In the genomic region with DNA sequence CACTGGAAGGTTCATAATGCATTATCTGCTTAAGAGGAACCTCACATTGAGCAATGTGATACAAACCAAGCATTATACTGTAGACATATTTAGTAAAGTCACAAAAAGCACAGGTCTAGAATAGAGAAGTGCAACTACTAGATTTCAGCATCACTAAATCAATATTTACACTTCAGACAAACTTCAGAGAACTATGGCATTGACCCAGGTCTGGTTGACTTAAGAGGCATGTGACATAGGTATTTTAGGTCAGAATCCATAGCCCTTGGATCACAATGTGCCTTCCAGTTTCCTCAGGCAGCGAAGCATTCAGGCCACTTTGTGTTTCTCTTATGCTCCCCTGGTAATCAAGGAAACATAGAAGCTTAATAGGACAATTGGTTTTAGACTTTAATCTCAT, we compare ENCODE assay signal across 27 mouse cellular contexts. TPM values are rescaled to one million over a fixed set of nuclear protein-coding genes. Genes with fewer than 3 reads are reported as not detected.
DNase-seq lines count a peak whose midpoint lies in the region; ATAC-seq and TF ChIP-seq lines count a peak whose summit lies in the region.
"Had no signal": no experiment of that assay in that cellular context is flagged by ENCODE, and none has a peak within 500 bp of the region (broad histone marks: within the 10 kb centered on the region; RNA-seq: fewer than 3 reads in every experiment).

No protein-coding gene starts in this region.

- H3K4me2 ChIP-seq in liver, embryonic 15.5 days = no peak overlapping the region
- no peak overlapping the region for H3K4me2 ChIP-seq in liver, postnatal 0 days (ENCODE audit: low read depth, low read length)
- H3K4me2 ChIP-seq in hindbrain, embryonic 14.5 days (replicated peaks) = no peak overlapping the region
- H3K4me2 ChIP-seq: embryonic facial prominence, embryonic 13.5 days; embryonic facial prominence, embryonic 15.5 days; forebrain, embryonic 12.5 days had no signal

- DNase-seq in liver = no peak
- peak; percentile 9 for DNase-seq in A20 (ENCODE audit: low read depth, low spot score)
- DNase-seq in liver, postnatal 0 days = no peak
- DNase-seq in hindbrain, embryonic 14.5 days (ENCODE audit: low spot score) = no peak
- DNase-seq: adrenal gland, adult 2 months; adrenal gland, postnatal 10 days; adrenal gland, postnatal 25 days; B cell, adult 2 months; cerebellum, adult 11 months; cerebellum, adult 18-20 months; cerebellum, adult 8-10 months; cerebellum, adult 9-11 months; cerebellum, postnatal 14 days; cerebellum, postnatal 36 days; embryo, embryonic 11 days had no signal

- H3K36me3 ChIP-seq in liver, embryonic 15.5 days (replicated peaks) = no peaks in the 10 kb centered on the region
- H3K36me3 ChIP-seq in liver, postnatal 0 days (replicated peaks; ENCODE audit: insufficient read depth, low read length) = no peaks in the 10 kb centered on the region
- H3K36me3 ChIP-seq in hindbrain, embryonic 14.5 days (replicated peaks; ENCODE audit: control insufficient read depth, insufficient read depth) = no peaks in the 10 kb centered on the region
- H3K36me3 ChIP-seq: embryonic facial prominence, embryonic 13.5 days; embryonic facial prominence, embryonic 15.5 days; forebrain, embryonic 10.5 days; forebrain, embryonic 12.5 days; G1E had no signal

- H3K4me1 ChIP-seq in liver, embryonic 15.5 days (replicated peaks) = no peaks in the 10 kb centered on the region
- no peaks in the 10 kb centered on the region for H3K4me1 ChIP-seq in liver, postnatal 0 days (ENCODE audit: insufficient read depth)
- H3K4me1 ChIP-seq in hindbrain, embryonic 14.5 days (replicated peaks; ENCODE audit: control insufficient read depth, insufficient read depth, low read length) = no peaks in the 10 kb centered on the region
- H3K4me1 ChIP-seq: embryonic facial prominence, embryonic 13.5 days; embryonic facial prominence, embryonic 15.5 days; forebrain, embryonic 10.5 days; forebrain, embryonic 12.5 days had no signal

- 0 out of 2 replicates have a peak, but pooled peaks have one; percentile 15 for TF ChIP-seq EP300 in liver, postnatal 0 days (IDR thresholded peaks at IDR 0.05; ENCODE audit: low read depth)

- no peak overlapping the region for H3K9ac ChIP-seq in liver, embryonic 15.5 days
- H3K9ac ChIP-seq in liver, postnatal 0 days (replicated peaks) = no peak overlapping the region
- H3K9ac ChIP-seq in hindbrain, embryonic 14.5 days = no peak overlapping the region
- H3K9ac ChIP-seq: embryonic facial prominence, embryonic 13.5 days; embryonic facial prominence, embryonic 15.5 days; forebrain, embryonic 12.5 days had no signal

- H3K4me3 ChIP-seq in liver, embryonic 15.5 days (replicated peaks) = no peak overlapping the region
- no peak overlapping the region for H3K4me3 ChIP-seq in liver, postnatal 0 days (ENCODE audit: low read depth, low read length)
- H3K4me3 ChIP-seq in hindbrain, embryonic 14.5 days (replicated peaks; ENCODE audit: low read length) = no peak overlapping the region
- H3K4me3 ChIP-seq: embryonic facial prominence, embryonic 13.5 days; embryonic facial prominence, embryonic 15.5 days; erythroblast, embryonic 14.5 days; forebrain, embryonic 10.5 days; forebrain, embryonic 12.5 days had no signal

- no peaks in the 10 kb centered on the region for H3K9me3 ChIP-seq in liver, embryonic 15.5 days (replicated peaks)
- H3K9me3 ChIP-seq in liver, postnatal 0 days (ENCODE audit: low read length) = no peaks in the 10 kb centered on the region
- H3K9me3 ChIP-seq in hindbrain, embryonic 14.5 days (ENCODE audit: control insufficient read depth, low read length) = no peaks in the 10 kb centered on the region
- H3K9me3 ChIP-seq: embryonic facial prominence, embryonic 13.5 days; embryonic facial prominence, embryonic 15.5 days; forebrain, embryonic 10.5 days; forebrain, embryonic 12.5 days; G1E had no signal

- peak; percentile 57 for ATAC-seq in liver, embryonic 15.5 days (ENCODE audit: insufficient read depth)
- peak; percentile 96 for ATAC-seq in liver, postnatal 0 days
- no peak for ATAC-seq in hindbrain, embryonic 14.5 days (ENCODE audit: low FRiP score)
- ATAC-seq: CD4-positive, CD25-positive, alpha-beta regulatory T cell, adult 4 months; forebrain, embryonic 14.5 days; forebrain, embryonic 16.5 days; Patski had no signal

- H3K27ac ChIP-seq in liver, embryonic 15.5 days (replicated peaks) = no peak overlapping the region
- peak overlapping the region; percentile 3; the same call in 1 of the 2 replicates for H3K27ac ChIP-seq in liver, postnatal 0 days (ENCODE audit: low read depth)
- H3K27ac ChIP-seq in hindbrain, embryonic 14.5 days = no peak overlapping the region
- H3K27ac ChIP-seq: embryonic facial prominence, embryonic 13.5 days; embryonic facial prominence, embryonic 15.5 days; forebrain, embryonic 10.5 days; forebrain, embryonic 12.5 days had no signal

- TF ChIP-seq CTCF in liver, postnatal 0 days (IDR thresholded peaks at IDR 0.05; ENCODE audit: low read depth) = no peak

- 36% methylated on average over 1 of the region's 1 CpGs for WGBS in liver, embryonic 15.5 days (ENCODE audit: insufficient replicate concordance)
- WGBS in liver, postnatal 0 days (ENCODE audit: insufficient replicate concordance) = 33% methylated on average over 1 of the region's 1 CpGs
- 88% methylated on average over 1 of the region's 1 CpGs for WGBS in hindbrain, embryonic 14.5 days

- H3K27me3 ChIP-seq in liver, embryonic 15.5 days = no peaks in the 10 kb centered on the region
- H3K27me3 ChIP-seq in liver, postnatal 0 days (ENCODE audit: insufficient read depth, low read length) = no peaks in the 10 kb centered on the region
- no peaks in the 10 kb centered on the region for H3K27me3 ChIP-seq in hindbrain, embryonic 14.5 days (ENCODE audit: control insufficient read depth, insufficient read depth, low read length)
- H3K27me3 ChIP-seq: CH12.LX; embryonic facial prominence, embryonic 13.5 days; embryonic facial prominence, embryonic 15.5 days; forebrain, embryonic 12.5 days; Patski had no signal

RNA-seq across cellular contexts. Expression of a gene that starts 52.6 kb away (rescaled TPM):
- polyA plus RNA-seq in liver, embryonic 15.5 days (2015; fragmentation: Nextera tagmentation; extraction: Ambion mirVana) = 0.02 and 0.05 TPM in 2 replicates
- not detected in 2 replicates for polyA plus RNA-seq in liver, postnatal 0 days (2015; fragmentation: Nextera tagmentation; extraction: Ambion mirVana)
- polyA plus RNA-seq in hindbrain, embryonic 14.5 days (2014; fragmentation: Nextera tagmentation; extraction: Ambion mirVana) = 27.5 and 31.9 TPM in 2 replicates
- polyA plus RNA-seq: erythroblast, embryonic 14.5 days; G1E had no signal

Comparison
In these comparisons a context has a peak if more than half of its experiments do, and no peak if none do; other contexts are left out.
1. RNA of a gene that starts 52.6 kb away (polyA plus RNA-seq): 27.5 to 31.9 TPM in hindbrain, embryonic 14.5 days; 0.02 to 0.05 TPM in liver, embryonic 15.5 days and not detected in liver, postnatal 0 days; every median in the first group is over 10 times any median in the second.